Mouse (Mus musculus): ENCODE results near the gene Ahnak. TPM values are rescaled to one million over a fixed set of nuclear protein-coding genes. Genes with fewer than 3 reads are reported as not detected.
"Not testable (repeated sequence)": the region's sequence is repeated elsewhere in the genome, so short reads cannot be mapped to it uniquely, and the experiment has no call there.

Ahnak gene
- polyA plus RNA-seq, 1 experiment: 177 TPM

- no peak overlapping the region for H3K4me3 ChIP-seq (ENCODE audit: insufficient read depth, low read depth, low read length)
- 0 out of 2 replicates have a peak overlapping the region, but pooled peaks have one; percentile 1 for H3K27ac ChIP-seq (replicated peaks; ENCODE audit: low read depth, low read length)
- peaks cover 36% of the 10 kb centered on the region for H3K4me1 ChIP-seq (ENCODE audit: control insufficient read depth, insufficient read depth, insufficient read length, low read length)
These were observed 9.5 kb downstream of the Ahnak start for GRCm38 (mm10) chr19:8998546-8998945.

- Histone ChIP-seq H3K4me3 (ENCODE audit: insufficient read depth, low read depth, low read length) (no peak overlapping the region), H3K4me1 (ENCODE audit: control insufficient read depth, insufficient read depth, insufficient read length, low read length) (peaks cover 36% of the 10 kb centered on the region), H3K27ac (replicated peaks; ENCODE audit: low read depth, low read length) (no peak overlapping the region)
These were observed 10.1 kb downstream of the Ahnak start for GRCm38 (mm10) chr19:8999223-8999622.

DNA sequence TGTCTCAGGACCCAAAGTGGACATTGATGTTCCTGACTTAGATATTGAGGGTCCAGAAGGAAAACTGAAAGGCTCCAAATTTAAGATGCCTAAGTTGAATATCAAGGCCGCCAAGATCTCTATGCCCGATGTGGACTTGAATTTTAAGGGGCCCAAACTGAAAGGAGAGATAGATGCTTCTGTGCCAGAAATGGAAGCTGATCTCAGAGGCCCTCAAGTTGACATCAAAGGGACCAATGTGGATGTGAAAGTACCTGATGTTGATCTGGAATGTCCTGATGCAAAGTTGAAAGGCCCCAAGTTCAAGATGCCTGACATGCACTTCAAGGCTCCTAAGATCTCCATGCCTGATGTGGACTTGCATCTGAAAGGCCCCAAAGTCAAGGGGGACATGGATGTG lies 17.8 kb downstream of the Ahnak start:
- H3K27ac ChIP-seq (replicated peaks; ENCODE audit: low read depth, low read length); H3K4me3 ChIP-seq (ENCODE audit: insufficient read depth, low read depth, low read length); H3K4me1 ChIP-seq (ENCODE audit: control insufficient read depth, insufficient read depth, insufficient read length, low read length): not testable (repeated sequence)

DNA sequence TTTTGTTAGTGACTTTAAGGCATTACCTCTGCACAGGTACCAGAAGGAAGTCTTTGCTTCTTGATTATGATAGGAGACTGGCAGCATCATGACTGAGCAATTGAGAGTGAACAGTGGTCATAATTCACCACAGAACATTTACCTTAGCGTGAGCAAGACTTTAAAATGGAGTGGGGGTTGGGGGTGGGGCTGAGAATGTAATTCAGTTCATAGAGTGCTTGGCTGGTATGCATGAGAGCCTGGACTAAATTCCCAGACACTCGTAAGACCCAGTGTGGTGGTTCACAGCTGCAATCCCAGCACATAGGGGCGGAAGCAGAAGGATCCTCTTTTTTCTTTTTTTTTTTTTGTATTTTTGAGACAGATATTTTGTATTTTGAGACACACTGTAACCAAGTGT lies 30.2 kb downstream of the Ahnak start:
- H3K27ac ChIP-seq (replicated peaks; ENCODE audit: low read depth, low read length): no peak overlapping the region
- peaks cover 2% of the 10 kb centered on the region; the same call in 1 of the 2 replicates for H3K4me1 ChIP-seq (ENCODE audit: control insufficient read depth, insufficient read depth, insufficient read length, low read length)
- no peak overlapping the region for H3K4me3 ChIP-seq (ENCODE audit: insufficient read depth, low read depth, low read length)

GRCm38 (mm10) chr19:9023021-9023778 lies 34.1 kb downstream of the Ahnak start:
- Histone ChIP-seq H3K4me3 (ENCODE audit: insufficient read depth, low read depth, low read length) (no peak overlapping the region), H3K4me1 (ENCODE audit: control insufficient read depth, insufficient read depth, insufficient read length, low read length) (peaks cover 25% of the 10 kb centered on the region), H3K27ac (replicated peaks; ENCODE audit: low read depth, low read length) (peak overlapping the region; percentile 63; the same call in 1 of the 2 replicates)

GRCm38 (mm10) chr19:9025562-9026257 lies 36.6 kb downstream of the Ahnak start:
- Histone ChIP-seq H3K4me1 (ENCODE audit: control insufficient read depth, insufficient read depth, insufficient read length, low read length) (peaks cover 31% of the 10 kb centered on the region), H3K4me3 (ENCODE audit: insufficient read depth, low read depth, low read length) (no peak overlapping the region), H3K27ac (replicated peaks; ENCODE audit: low read depth, low read length) (peak overlapping the region; percentile 17; the same call in 1 of the 2 replicates)

DNA sequence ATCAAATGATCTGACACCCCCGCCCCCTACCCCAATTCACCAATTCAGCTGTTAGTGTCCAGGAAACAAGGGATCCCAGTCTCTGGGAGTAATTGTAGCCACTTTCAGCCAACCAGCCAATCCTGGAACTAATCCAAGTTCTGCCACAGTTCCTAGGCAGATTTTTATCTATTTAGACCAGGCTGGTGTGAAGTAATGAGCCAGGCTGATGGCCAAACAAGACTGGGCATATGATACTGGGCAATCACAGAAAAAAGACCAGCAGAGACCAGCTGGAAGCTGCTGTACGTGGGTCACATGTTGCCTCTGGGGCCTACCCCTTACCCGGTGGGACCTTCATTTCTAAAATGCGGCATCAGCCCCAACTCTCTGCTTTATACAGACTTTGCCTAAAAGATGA lies 37.5 kb downstream of the Ahnak start:
- peak overlapping the region; percentile 52; the same call in 1 of the 2 replicates for H3K27ac ChIP-seq (replicated peaks; ENCODE audit: low read depth, low read length)
- H3K4me1 ChIP-seq (ENCODE audit: control insufficient read depth, insufficient read depth, insufficient read length, low read length): peaks cover 31% of the 10 kb centered on the region
- H3K4me3 ChIP-seq (ENCODE audit: insufficient read depth, low read depth, low read length): no peak overlapping the region

GRCm38 (mm10) chr19:9027795-9028194 lies 38.7 kb downstream of the Ahnak start:
- H3K4me3 ChIP-seq (ENCODE audit: insufficient read depth, low read depth, low read length): no peak overlapping the region

GRCm38 (mm10) chr19:9028375-9028774 lies 39.3 kb downstream of the Ahnak start:
- H3K4me3 ChIP-seq (ENCODE audit: insufficient read depth, low read depth, low read length): no peak overlapping the region
- H3K4me1 ChIP-seq (ENCODE audit: control insufficient read depth, insufficient read depth, insufficient read length, low read length): peaks cover 29% of the 10 kb centered on the region
- H3K27ac ChIP-seq (replicated peaks; ENCODE audit: low read depth, low read length): peak overlapping the region; percentile 10; the same call in 1 of the 2 replicates

More at GRCm38 (mm10) chr19:9027795-9028194, 38.7 kb downstream of the Ahnak start:
- H3K27ac ChIP-seq (replicated peaks; ENCODE audit: low read depth, low read length): peak overlapping the region; percentile 52
- H3K4me1 ChIP-seq (ENCODE audit: control insufficient read depth, insufficient read depth, insufficient read length, low read length): peaks cover 29% of the 10 kb centered on the region

GRCm38 (mm10) chr19:9029640-9030262 lies 40.7 kb downstream of the Ahnak start:
- H3K27ac ChIP-seq (replicated peaks; ENCODE audit: low read depth, low read length): no peak overlapping the region
- peaks cover 37% of the 10 kb centered on the region for H3K4me1 ChIP-seq (ENCODE audit: control insufficient read depth, insufficient read depth, insufficient read length, low read length)
- H3K4me3 ChIP-seq (ENCODE audit: insufficient read depth, low read depth, low read length): no peak overlapping the region

GRCm38 (mm10) chr19:9032502-9033129 lies 43.5 kb downstream of the Ahnak start:
- no peak overlapping the region for H3K27ac ChIP-seq (replicated peaks; ENCODE audit: low read depth, low read length)
- H3K4me3 ChIP-seq (ENCODE audit: insufficient read depth, low read depth, low read length): no peak overlapping the region
- peaks cover 18% of the 10 kb centered on the region for H3K4me1 ChIP-seq (ENCODE audit: control insufficient read depth, insufficient read depth, insufficient read length, low read length)

DNA sequence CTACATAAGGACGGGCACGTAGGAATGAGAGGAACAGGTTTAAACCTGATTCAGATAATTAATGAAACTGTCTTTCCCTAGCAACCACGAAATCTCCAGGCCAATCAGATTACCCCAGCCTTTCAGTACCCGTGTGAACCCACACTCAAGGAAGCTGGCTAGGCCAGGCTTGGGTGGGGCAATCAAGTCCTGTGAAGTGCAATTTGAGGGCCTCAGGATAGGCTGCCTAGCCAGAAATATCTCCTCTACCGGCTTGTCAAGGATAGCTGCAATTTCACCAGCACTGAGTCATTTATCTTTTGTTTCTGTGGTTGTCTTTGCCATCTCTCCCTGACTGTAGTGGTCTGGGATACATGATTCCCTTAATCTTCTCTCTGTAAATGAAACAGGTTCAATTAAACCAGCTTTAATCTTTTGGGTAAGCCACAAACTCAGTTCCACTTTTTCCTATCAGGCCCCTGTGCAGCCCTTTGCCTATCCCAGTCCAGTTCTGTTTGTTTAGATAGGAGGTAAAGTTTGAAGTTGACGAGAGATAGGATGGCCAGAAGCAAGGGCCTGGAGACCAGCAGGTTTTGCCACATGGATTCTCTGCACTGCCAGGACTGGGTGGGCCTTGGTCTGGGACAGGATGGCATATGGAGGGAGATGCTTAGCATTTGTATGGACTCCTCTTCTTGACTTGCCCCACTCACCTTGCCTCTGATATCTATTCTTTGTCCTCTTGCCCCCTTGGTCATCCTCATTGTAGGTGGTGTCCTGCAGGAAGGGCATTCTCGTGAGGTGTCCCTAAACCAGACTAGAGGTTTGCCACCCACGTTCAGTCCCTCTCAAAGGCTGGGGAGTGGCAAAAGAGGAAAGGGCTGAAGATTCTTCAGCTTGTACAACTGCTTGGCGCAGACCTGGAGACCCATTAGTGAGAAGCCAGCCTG lies 44.6 kb downstream of the Ahnak start:
- peaks cover 13% of the 10 kb centered on the region for H3K4me1 ChIP-seq (ENCODE audit: control insufficient read depth, insufficient read depth, insufficient read length, low read length)
- H3K4me3 ChIP-seq (ENCODE audit: insufficient read depth, low read depth, low read length): no peak overlapping the region
- H3K27ac ChIP-seq (replicated peaks; ENCODE audit: low read depth, low read length): peak overlapping the region; percentile 49

- peak overlapping the region; percentile 49 for H3K27ac ChIP-seq (replicated peaks; ENCODE audit: low read depth, low read length)
- no peak overlapping the region for H3K4me3 ChIP-seq (ENCODE audit: insufficient read depth, low read depth, low read length)
- H3K4me1 ChIP-seq (ENCODE audit: control insufficient read depth, insufficient read depth, insufficient read length, low read length): peaks cover 13% of the 10 kb centered on the region
These were observed 45.4 kb downstream of the Ahnak start for GRCm38 (mm10) chr19:9034480-9034879.

DNA sequence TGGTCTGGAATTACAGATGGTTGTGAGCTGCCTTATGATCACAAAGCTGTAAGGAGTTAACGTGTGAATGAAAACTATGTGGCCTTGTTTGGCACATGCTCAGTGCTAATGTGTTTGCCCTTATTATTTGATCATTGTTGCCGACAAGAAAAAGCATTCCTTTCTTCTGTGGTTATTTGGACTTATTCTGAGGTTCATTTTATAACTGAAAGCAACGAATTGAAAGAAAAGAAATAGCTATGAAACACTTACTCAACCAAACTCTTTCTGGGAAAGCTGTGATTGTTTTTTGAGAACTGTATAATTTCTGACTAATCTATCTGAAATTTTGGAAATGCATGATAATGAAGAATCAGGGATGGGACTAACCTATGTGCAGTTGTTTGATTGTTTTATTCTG lies 46.0 kb downstream of the Ahnak start:
- Histone ChIP-seq H3K4me3 (ENCODE audit: insufficient read depth, low read depth, low read length) (no peak overlapping the region), H3K27ac (replicated peaks; ENCODE audit: low read depth, low read length) (0 out of 2 replicates have a peak overlapping the region, but pooled peaks have one; percentile 5), H3K4me1 (ENCODE audit: control insufficient read depth, insufficient read depth, insufficient read length, low read length) (peaks cover 10% of the 10 kb centered on the region)

Measured in brown adipose tissue, adult 24 weeks (tissue).